Mouse (Mus musculus): ENCODE results near the gene Prlr.

Gene Prlr

GRCm38 (mm10) chr15:10330626-10331025 lies 153.6 kb downstream of the Prlr start:
- DNase-seq (ENCODE audit: low spot score in 2 of 2), result no peak

GRCm38 (mm10) chr15:10332566-10332965 lies 155.5 kb downstream of the Prlr start:
- no peak for DNase-seq (ENCODE audit: low spot score in 2 of 2)

GRCm38 (mm10) chr15:10338606-10339005 lies 161.6 kb downstream of the Prlr start:
- no peak for DNase-seq (ENCODE audit: low spot score in 2 of 2)

- DNase-seq (ENCODE audit: low spot score in 2 of 2), result no peak
These were observed 170.0 kb downstream of the Prlr start for GRCm38 (mm10) chr15:10347044-10347443.

- no peak for DNase-seq (ENCODE audit: low spot score in 2 of 2)
These were observed 181.3 kb downstream of the Prlr start, which contains the start of gene Agxt2 for GRCm38 (mm10) chr15:10358039-10358948. Gene Agxt2 (plus strand): TSS chr15:10358532.

GRCm38 (mm10) chr15:10366331-10366730 lies 189.3 kb downstream of the Prlr start:
- no peak for DNase-seq (ENCODE audit: low spot score in 2 of 2)

GRCm38 (mm10) chr15:10375404-10375803 lies 198.4 kb downstream of the Prlr start:
- DNase-seq (ENCODE audit: low spot score in 2 of 2), result no peak

GRCm38 (mm10) chr15:10378338-10378959 lies 201.4 kb downstream of the Prlr start:
- no peak for DNase-seq (ENCODE audit: low spot score in 2 of 2)

GRCm38 (mm10) chr15:10379757-10380458 lies 202.9 kb downstream of the Prlr start:
- no peak for DNase-seq (ENCODE audit: low spot score in 2 of 2)

- DNase-seq (ENCODE audit: low spot score in 2 of 2), result no peak
These were observed 210.2 kb downstream of the Prlr start for GRCm38 (mm10) chr15:10387263-10387662.
